Mouse (Mus musculus) limb, embryonic 14.5 days (tissue): Measurements from ENCODE around the gene Doc2b. TPM values are rescaled to one million over a fixed set of nuclear protein-coding genes. Genes with fewer than 3 reads are reported as not detected.

Experiments used
- ATAC-seq: fragments of 200-750 bp; cut with Nextera tagmentation; 2 replicates; pipeline ENCODE4 v1.8.0; 2017; ENCODE audit warnings: low read depth, moderate number of reproducible peaks, moderate TSS enrichment; ENCODE audit not compliant: low FRiP score
- DNase-seq: peaks from one replicate; pipeline ENCODE4 v3.0.0-alpha.2; 2015; ENCODE audit warnings: low spot score
- H3K27ac ChIP-seq: fragments of 300-500 bp; sonication (generic); replicated peaks from 2 replicates; pipeline ENCODE4 v1.5.1; 2014; ENCODE audit warnings: low read depth, mild to moderate bottlenecking, low read length, moderate library complexity, mixed read lengths
- H3K27me3 ChIP-seq: fragments of 300-500 bp; sonication (generic); 2 replicates; pipeline ENCODE4 v1.6.1; 2014; ENCODE audit warnings: low read length, mixed read lengths; ENCODE audit not compliant: control insufficient read depth, insufficient read depth
- H3K36me3 ChIP-seq: fragments of 300-500 bp; sonication (generic); 2 replicates; pipeline ENCODE4 v1.6.1; 2014; ENCODE audit warnings: mild to moderate bottlenecking, low read length, moderate library complexity, mixed read lengths; ENCODE audit not compliant: control insufficient read depth, insufficient read depth
- H3K4me1 ChIP-seq: fragments of 300-500 bp; sonication (generic); 2 replicates; pipeline ENCODE4 v1.6.1; 2014; ENCODE audit warnings: antibody characterized with exemption, low read length, mixed read lengths; ENCODE audit not compliant: control insufficient read depth, insufficient read depth
- H3K4me2 ChIP-seq: fragments of 300-500 bp; sonication (generic); replicated peaks from 2 replicates; pipeline ENCODE4 v1.6.1; 2014; ENCODE audit warnings: low read depth, mild to moderate bottlenecking, low read length, moderate library complexity; ENCODE audit not compliant: severe bottlenecking
- H3K4me3 ChIP-seq: fragments of 300-500 bp; sonication (generic); replicated peaks from 2 replicates; pipeline ENCODE4 v1.5.1; 2014; ENCODE audit warnings: low read length
- H3K9ac ChIP-seq: fragments of 300-500 bp; sonication (generic); 2 replicates; pipeline ENCODE4 v1.6.1; 2014; ENCODE audit warnings: mild to moderate bottlenecking, low read depth, low read length, moderate library complexity; ENCODE audit not compliant: severe bottlenecking
- H3K9me3 ChIP-seq: fragments of 300-500 bp; sonication (generic); 2 replicates; pipeline ENCODE4 v1.6.1; 2016; ENCODE audit warnings: low read length; ENCODE audit not compliant: control insufficient read depth
- POLR2A ChIP-seq: fragments of 200-500 bp; IDR thresholded peaks from 2 replicates; pipeline ENCODE4 v1.8.0; 2012; ENCODE audit warnings: inconsistent platforms, mild to moderate bottlenecking, moderate library complexity, borderline replicate concordance; ENCODE audit not compliant: insufficient read depth, insufficient read length; ENCODE audit errors: extremely low read depth
- WGBS: fragments of 180-500 bp; shearing (Covaris S2); extraction: QIAGEN DNeasy Blood & Tissue Kit; methylation state at CpG from one replicate; pipeline ENCODE4 v1.1.7; 2014; 5-methylcytosine and 5-hydroxymethylcytosine counted together
- polyA plus RNA-seq, 2 experiments: library from polyadenylated mRNA; depleted of rRNA in 1 of 2; stranded (reverse) in 1 of 2; unstranded in 1 of 2; fragments of >200 nt; fragmentation: Nextera tagmentation in 1 of 2; extraction: Ambion mirVana in 1 of 2; gene quantifications; 2 replicates each; pipeline versions ENCODE4 v1.2.1 to v1.2.3; 2012 to 2014

Doc2b gene
- polyA plus RNA-seq, 2 experiments: 1.6 to 3.9 TPM

DNA sequence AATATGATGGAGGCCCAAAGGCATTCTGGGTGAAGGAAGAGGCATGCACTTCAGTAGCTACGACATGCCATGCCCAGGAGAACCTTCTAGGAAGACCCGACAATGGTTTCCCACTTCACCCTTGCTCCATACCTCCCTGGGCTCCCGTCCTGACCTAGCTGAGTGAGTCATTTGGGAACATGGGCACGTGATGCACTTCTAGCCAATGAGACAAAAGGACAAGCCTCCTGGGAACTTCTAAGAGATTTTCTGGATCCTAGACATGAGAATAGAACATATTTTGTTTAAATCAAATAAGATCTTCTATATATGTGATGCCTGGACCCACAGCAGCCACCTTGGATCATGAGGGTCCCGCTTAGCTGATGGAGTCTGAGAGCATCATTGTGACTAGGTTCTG lies 3.3 kb downstream of the Doc2b start:
- peaks cover 29% of the 10 kb centered on the region for H3K27me3 ChIP-seq
- no peak for TF ChIP-seq POLR2A
- no peak overlapping the region for H3K9ac ChIP-seq
- no peaks in the 10 kb centered on the region for H3K9me3 ChIP-seq
- DNase-seq: no peak
- ATAC-seq: no peak
- H3K4me2 ChIP-seq: no peak overlapping the region
- H3K27ac ChIP-seq: no peak overlapping the region
- no peak overlapping the region for H3K4me3 ChIP-seq
- no peaks in the 10 kb centered on the region for H3K36me3 ChIP-seq
- WGBS: 76% methylated on average over 5 of the region's 5 CpGs
- H3K4me1 ChIP-seq: 0 out of 2 replicates have a peak, but pooled peaks cover 3% of the 10 kb centered on the region

DNA sequence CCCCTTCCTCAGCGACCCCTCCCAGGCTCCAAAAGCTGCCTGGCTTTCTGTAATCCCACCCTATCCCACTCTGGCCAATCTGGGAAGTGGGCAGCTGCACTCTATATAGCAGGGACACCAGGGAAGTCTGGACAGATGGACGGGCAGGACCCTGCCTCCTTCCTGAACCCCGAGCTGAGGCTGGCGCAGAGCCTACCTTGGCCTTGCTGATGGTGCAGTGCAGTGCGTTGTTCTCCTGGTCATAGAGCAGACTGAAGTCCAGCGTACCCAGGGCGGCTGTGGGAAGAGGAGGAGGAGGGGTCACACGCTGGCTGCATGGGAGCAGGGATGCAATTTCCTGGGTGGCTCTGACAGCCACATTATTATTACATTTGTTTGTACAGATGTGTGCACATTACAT lies 10.0 kb downstream of the Doc2b start:
- Histone ChIP-seq H3K4me1 (no peaks in the 10 kb centered on the region), H3K9me3 (no peaks in the 10 kb centered on the region), H3K27me3 (no peaks in the 10 kb centered on the region), H3K4me3 (no peak overlapping the region), H3K36me3 (no peaks in the 10 kb centered on the region), H3K9ac (no peak overlapping the region), H3K27ac (no peak overlapping the region), H3K4me2 (no peak overlapping the region)
- WGBS: 77% methylated on average over 8 of the region's 8 CpGs
- DNase-seq (no peak), ATAC-seq (no peak)
- TF ChIP-seq POLR2A: no peak

DNA sequence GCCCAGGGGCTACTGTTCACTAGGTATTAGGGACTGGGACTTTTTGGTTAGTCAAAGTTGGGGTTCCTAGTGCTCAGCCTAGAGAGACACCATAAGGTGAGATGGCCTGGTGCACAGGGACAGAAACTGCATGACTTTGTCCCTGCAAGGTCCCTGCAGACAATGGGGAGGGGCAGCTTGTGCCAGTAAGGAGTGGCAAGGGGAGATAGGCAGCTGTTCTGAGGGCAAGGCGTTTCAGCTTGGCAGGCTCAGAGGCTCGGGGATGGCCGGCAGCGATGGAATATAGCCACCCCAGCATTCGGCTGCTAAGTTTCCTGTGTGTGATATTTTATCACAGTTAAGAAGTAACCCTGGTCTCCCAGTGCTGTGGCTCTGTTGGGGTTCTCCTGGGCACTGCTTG lies 12.1 kb downstream of the Doc2b start:
- no peak overlapping the region for H3K27ac ChIP-seq
- no peaks in the 10 kb centered on the region for H3K36me3 ChIP-seq
- H3K4me3 ChIP-seq: no peak overlapping the region
- H3K9ac ChIP-seq: no peak overlapping the region
- no peaks in the 10 kb centered on the region for H3K4me1 ChIP-seq
- no peaks in the 10 kb centered on the region for H3K27me3 ChIP-seq
- H3K9me3 ChIP-seq: no peaks in the 10 kb centered on the region
- DNase-seq (no peak), ATAC-seq (no peak)
- no peak for TF ChIP-seq POLR2A
- WGBS: 82% methylated on average over 5 of the region's 5 CpGs
- no peak overlapping the region for H3K4me2 ChIP-seq

DNA sequence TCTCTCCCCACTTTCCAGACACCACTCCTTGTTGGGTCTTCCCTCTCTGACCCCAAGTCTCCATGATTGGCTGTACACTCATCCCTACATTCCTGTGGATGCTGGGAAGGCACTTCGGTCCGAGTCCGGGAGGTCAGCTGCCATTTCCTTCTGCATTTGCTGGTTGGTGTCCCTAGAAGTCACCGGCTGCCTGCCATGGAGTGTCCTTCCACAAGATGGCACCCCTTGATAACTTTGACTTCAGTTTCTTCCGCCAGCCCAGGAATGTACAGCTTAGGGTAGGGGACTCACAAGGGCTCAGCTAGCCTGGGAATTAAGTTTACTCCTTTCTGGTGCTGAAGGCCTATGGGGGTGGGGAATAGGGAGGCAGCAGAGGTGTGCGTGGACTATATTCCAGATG lies 13.9 kb downstream of the Doc2b start:
- peak; percentile 65 for ATAC-seq
- no peak for TF ChIP-seq POLR2A
- 20% methylated on average over 6 of the region's 6 CpGs for WGBS

DNA sequence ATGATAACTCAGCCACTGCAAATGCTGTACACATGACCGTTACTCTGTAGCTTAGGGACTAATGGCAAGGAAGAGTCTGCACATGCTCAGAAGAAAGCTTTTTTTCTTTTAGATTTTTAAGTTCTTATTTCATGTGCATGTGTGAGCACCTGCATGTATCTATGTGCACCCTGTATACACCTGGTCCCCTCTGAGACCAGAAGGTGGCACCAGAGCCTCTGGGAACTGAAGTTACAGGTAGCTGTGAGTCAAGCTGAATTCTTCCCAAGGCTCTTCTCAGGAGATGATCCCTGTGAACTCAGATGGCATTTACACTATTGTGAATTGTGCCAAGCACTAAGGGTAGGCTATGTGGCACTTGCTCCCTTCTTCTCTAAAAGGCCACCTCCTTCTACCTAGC lies 19.9 kb downstream of the Doc2b start:
- H3K36me3 ChIP-seq: no peaks in the 10 kb centered on the region
- ATAC-seq (no peak), DNase-seq (no peak)
- no peaks in the 10 kb centered on the region for H3K4me1 ChIP-seq
- H3K9ac ChIP-seq: no peak overlapping the region
- H3K4me2 ChIP-seq: no peak overlapping the region
- H3K9me3 ChIP-seq: no peaks in the 10 kb centered on the region
- no peak overlapping the region for H3K27ac ChIP-seq
- WGBS: 96% methylated on average over 1 of the region's 1 CpGs
- no peak for TF ChIP-seq POLR2A
- H3K27me3 ChIP-seq: no peaks in the 10 kb centered on the region
- no peak overlapping the region for H3K4me3 ChIP-seq

More for the DNA sequence above, 13.9 kb downstream of the Doc2b start:
- no peak overlapping the region for H3K27ac ChIP-seq
- H3K36me3 ChIP-seq: no peaks in the 10 kb centered on the region
- H3K4me1 ChIP-seq: no peaks in the 10 kb centered on the region
- no peak overlapping the region for H3K4me3 ChIP-seq
- DNase-seq: peak; percentile 75
- no peaks in the 10 kb centered on the region for H3K9me3 ChIP-seq
- no peak overlapping the region for H3K9ac ChIP-seq
- H3K27me3 ChIP-seq: no peaks in the 10 kb centered on the region
- H3K4me2 ChIP-seq: no peak overlapping the region

DNA sequence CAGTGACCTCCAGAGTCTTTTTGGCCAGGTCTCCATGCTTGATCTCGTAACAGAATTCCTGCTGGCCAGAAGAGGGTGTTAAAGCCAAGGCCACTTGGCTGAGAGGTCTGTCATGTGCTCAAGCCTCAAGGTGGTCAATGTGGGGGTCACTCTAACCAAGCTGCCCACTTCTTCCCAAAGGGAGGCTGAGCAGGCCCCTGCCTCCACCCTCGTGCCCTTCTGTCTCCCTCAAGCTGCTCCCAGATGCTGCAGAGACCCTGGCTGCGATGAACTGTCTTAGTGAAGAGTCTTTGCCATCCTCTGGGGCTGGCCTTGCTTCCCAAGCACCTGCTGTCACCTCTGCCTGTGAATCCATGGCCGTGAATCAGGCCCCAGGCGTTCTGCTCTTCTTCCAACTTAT lies 23.3 kb downstream of the Doc2b start:
- Histone ChIP-seq H3K9ac (no peak overlapping the region), H3K9me3 (no peaks in the 10 kb centered on the region), H3K4me2 (no peak overlapping the region), H3K27ac (no peak overlapping the region), H3K4me1 (no peaks in the 10 kb centered on the region), H3K36me3 (peaks cover 2% of the 10 kb centered on the region; the same call in 1 of the 2 replicates), H3K4me3 (no peak overlapping the region), H3K27me3 (no peaks in the 10 kb centered on the region)
- no peak for TF ChIP-seq POLR2A
- DNase-seq (no peak), ATAC-seq (no peak)
- 68% methylated on average over 5 of the region's 5 CpGs for WGBS
